Mouse (Mus musculus): ENCODE measurements around the gene Olfr1450. TPM values are rescaled to one million over a fixed set of nuclear protein-coding genes. Genes with fewer than 3 reads are reported as not detected.
"Not testable (repeated sequence)": the region's sequence is repeated elsewhere in the genome, so short reads cannot be mapped to it uniquely, and the experiment has no call there.

Gene Olfr1450
- total RNA-seq (2021): not detected
- long read RNA-seq, experiment 1: 0 reads
- long read RNA-seq, experiment 2: 0 reads

GRCm38 (mm10) chr19:12949958-12950357, at the start of gene Olfr1450:
Olfr1450 (plus strand) TSS chr19:12950258.
- H3K27ac ChIP-seq: no peak within 1 kb of the TSS
- no peak for TF ChIP-seq CTCF (IDR thresholded peaks at IDR 0.05)
- H3K4me3 ChIP-seq: no peak within 1 kb of the TSS
- DNase-seq (ENCODE audit: extremely low spot score in 1 of 2, low spot score in 2 of 2): no peak
- intact Hi-C loops (cut with DNase I): no loop called here

GRCm38 (mm10) chr19:12903643-12904042, 46.4 kb upstream of the Olfr1450 start, which contains the start of gene Olfr1447:
Olfr1447 (minus strand) TSS chr19:12903743.
- DNase-seq (ENCODE audit: extremely low spot score in 1 of 2, low spot score in 2 of 2): no peak
- TF ChIP-seq CTCF (IDR thresholded peaks at IDR 0.05): no peak
- Histone ChIP-seq H3K4me3 (no peak within 1 kb of the TSS), H3K27ac (no peak within 1 kb of the TSS)
- intact Hi-C loops (cut with DNase I): no loop called here

GRCm38 (mm10) chr19:12924319-12924718, 25.7 kb upstream of the Olfr1450 start, which contains the start of gene Olfr1448:
Olfr1448 (minus strand) TSS chr19:12924419.
- DNase-seq (ENCODE audit: extremely low spot score in 1 of 2, low spot score in 2 of 2): no peak
- no peak within 1 kb of the TSS for H3K4me3 ChIP-seq
- H3K27ac ChIP-seq: no peak within 1 kb of the TSS
- no peak for TF ChIP-seq CTCF (IDR thresholded peaks at IDR 0.05)
- intact Hi-C loops (cut with DNase I): no loop called here

- no peak within 1 kb of the TSS for H3K4me3 ChIP-seq
- TF ChIP-seq CTCF (IDR thresholded peaks at IDR 0.05): no peak
- DNase-seq (ENCODE audit: extremely low spot score in 1 of 2, low spot score in 2 of 2): no peak
- H3K27ac ChIP-seq: no peak within 1 kb of the TSS
- intact Hi-C loops (cut with DNase I): no loop called here
These were observed 19.5 kb upstream of the Olfr1450 start, which contains the start of gene Olfr1449 for GRCm38 (mm10) chr19:12930540-12930939. Olfr1449 (plus strand) TSS chr19:12930840.

GRCm38 (mm10) chr19:12970082-12970481, 20.0 kb downstream of the Olfr1450 start:
- DNase-seq (ENCODE audit: extremely low spot score in 1 of 2, low spot score in 2 of 2); H3K27ac ChIP-seq; intact Hi-C loops (cut with DNase I): not testable (repeated sequence)

GRCm38 (mm10) chr19:12992316-12992715, 42.3 kb downstream of the Olfr1450 start:
- DNase-seq (ENCODE audit: extremely low spot score in 1 of 2, low spot score in 2 of 2); intact Hi-C loops (cut with DNase I); H3K27ac ChIP-seq; H3K4me3 ChIP-seq: not testable (repeated sequence)

More at GRCm38 (mm10) chr19:12970082-12970481, 20.0 kb downstream of the Olfr1450 start:
- H3K4me3 ChIP-seq: not testable (repeated sequence)

GRCm38 (mm10) chr19:12994714-12995113, 44.7 kb downstream of the Olfr1450 start, which contains the start of gene Olfr1451:
Olfr1451 (plus strand) TSS chr19:12995014.
- intact Hi-C loops (cut with DNase I): no loop called here
- no peak for DNase-seq (ENCODE audit: extremely low spot score in 1 of 2, low spot score in 2 of 2)
- H3K4me3 ChIP-seq: no peak within 1 kb of the TSS
- TF ChIP-seq CTCF (IDR thresholded peaks at IDR 0.05): no peak
- H3K27ac ChIP-seq: no peak within 1 kb of the TSS

Other genes with a start within 250 kb of the Olfr1450 start
- 1 to 10 TPM; 2.3 to 4.0 TPM for gene Cntf, start 184.6 kb upstream of the Olfr1450 start, total RNA-seq (2021)
- 10 to 100 TPM; 89.2 to 97.0 TPM for gene Zfp91, start 154.1 kb upstream of the Olfr1450 start, total RNA-seq (2021)
- gene Lpxn, start 154.1 kb upstream of the Olfr1450 start, total RNA-seq (2021): 1 to 10 TPM; 1.4 to 1.5 TPM
- not detected for gene Gm5244, start 103.6 kb upstream of the Olfr1450 start, total RNA-seq (2021)
- gene Olfr1444, start 93.0 kb upstream of the Olfr1450 start, total RNA-seq (2021): not detected
- not detected for gene Olfr1445, start 66.4 kb upstream of the Olfr1450 start, total RNA-seq (2021)
- gene Olfr1446, start 56.7 kb upstream of the Olfr1450 start, total RNA-seq (2021): not detected
- not detected for gene Olfr1447, start 46.5 kb upstream of the Olfr1450 start, total RNA-seq (2021)
- not detected for gene Olfr1448, start 25.8 kb upstream of the Olfr1450 start, total RNA-seq (2021)
- not detected for gene Olfr1449, start 19.4 kb upstream of the Olfr1450 start, total RNA-seq (2021)
- not detected for gene Olfr1451, start 44.8 kb downstream of the Olfr1450 start, total RNA-seq (2021)
- gene Olfr1453, start 78.1 kb downstream of the Olfr1450 start, total RNA-seq (2021): not detected
- not detected for gene Olfr1454, start 110.4 kb downstream of the Olfr1450 start, total RNA-seq (2021)
- gene Olfr1457, start 147.6 kb downstream of the Olfr1450 start, total RNA-seq (2021): not detected
- not detected for gene Olfr1458, start 156.5 kb downstream of the Olfr1450 start, total RNA-seq (2021)
- under 1 TPM; 0.16 to 0.19 TPM for gene Olfr1459, start 199.3 kb downstream of the Olfr1450 start, total RNA-seq (2021)
- not detected for gene Olfr1461, start 212.7 kb downstream of the Olfr1450 start, total RNA-seq (2021)
- not detected for gene Olfr1462, start 235.5 kb downstream of the Olfr1450 start, total RNA-seq (2021)

All from left cerebral cortex, adult 2 months (tissue).